Mouse (Mus musculus): ENCODE data around the gene Gm6121. TPM values are rescaled to one million over a fixed set of nuclear protein-coding genes. Genes with fewer than 3 reads are reported as not detected.
"Not testable (repeated sequence)": the region's sequence is repeated elsewhere in the genome, so short reads cannot be mapped to it uniquely, and the experiment has no call there.

Gm6121 gene
- not detected for polyA plus RNA-seq (2021)

DNA sequence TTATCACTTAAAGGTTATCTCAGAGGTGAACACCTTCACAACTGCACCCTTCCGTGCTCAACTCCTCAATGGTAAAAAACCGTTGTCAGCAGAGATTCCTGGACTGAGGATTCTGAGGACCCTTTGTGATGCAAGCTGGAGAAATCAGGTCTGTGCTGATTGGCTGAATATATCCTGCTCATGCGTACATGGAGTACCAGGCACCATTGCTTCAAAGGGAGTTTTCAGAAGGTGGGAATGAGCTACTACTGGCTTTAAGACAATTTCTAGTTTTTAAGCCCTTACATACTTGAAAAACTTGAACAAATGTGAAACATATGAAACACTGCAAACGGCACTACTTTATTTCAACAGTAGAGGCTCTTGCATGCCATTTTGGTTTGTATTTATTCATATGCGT, at the start of gene Gm6121:
Gene Gm6121 (minus strand): TSS at position 101 of the 400 bp plus-strand sequence.
- DNase-seq (ENCODE audit: low read depth, low spot score); CTCF ChIA-PET; POLR2A ChIA-PET; H3K27me3 ChIP-seq; ATAC-seq; in situ Hi-C loops (cut with MboI; ENCODE audit: low pct_unique_long_range_greater_than_20kb): not testable (repeated sequence)

Other genes with a start within 250 kb of the Gm6121 start
- gene Gm14525, start 233.1 kb downstream of the Gm6121 start, polyA plus RNA-seq (2021) = not detected

All from Patski (cell line).